Mouse (Mus musculus): Measurements from ENCODE around the gene Rp9. TPM values are rescaled to one million over a fixed set of nuclear protein-coding genes. Genes with fewer than 3 reads are reported as not detected.

Rp9 gene
- polyA plus RNA-seq, 1 experiment from 2014 or later = 66.2 TPM

- Histone ChIP-seq H3K4me3 (no peak overlapping the region), H3K9me3 (replicated peaks) (no peaks in the 10 kb centered on the region), H3K36me3 (ENCODE audit: poor library complexity, severe bottlenecking) (no peaks in the 10 kb centered on the region), H3K27ac (no peak overlapping the region), H3K4me1 (0 out of 2 replicates have a peak, but pooled peaks cover 3% of the 10 kb centered on the region), H3K27me3 (no peaks in the 10 kb centered on the region), H3K4me2 (no peak overlapping the region), H3K9ac (no peak overlapping the region)
- no peak for ATAC-seq
- WGBS = 95% methylated on average over 12 of the region's 12 CpGs
These were observed 15.2 kb upstream of the Rp9 start for GRCm38 (mm10) chr9:22484562-22485308.

- no peaks in the 10 kb centered on the region for H3K9me3 ChIP-seq (replicated peaks)
- H3K9ac ChIP-seq = no peak overlapping the region
- no peak overlapping the region for H3K4me3 ChIP-seq
- H3K27me3 ChIP-seq = no peaks in the 10 kb centered on the region
- 94% methylated on average over 8 of the region's 8 CpGs for WGBS
- no peaks in the 10 kb centered on the region for H3K36me3 ChIP-seq (ENCODE audit: poor library complexity, severe bottlenecking)
- no peak for ATAC-seq
- 0 out of 2 replicates have a peak, but pooled peaks cover 3% of the 10 kb centered on the region for H3K4me1 ChIP-seq
- no peak overlapping the region for H3K4me2 ChIP-seq
- H3K27ac ChIP-seq = no peak overlapping the region
These were observed 14.5 kb upstream of the Rp9 start for GRCm38 (mm10) chr9:22483866-22484561.

- H3K4me1 ChIP-seq = peaks cover 12% of the 10 kb centered on the region
- H3K4me3 ChIP-seq = no peak overlapping the region
- ATAC-seq = no peak
- H3K4me2 ChIP-seq = no peak overlapping the region
- H3K9ac ChIP-seq = no peak overlapping the region
- no peaks in the 10 kb centered on the region for H3K9me3 ChIP-seq (replicated peaks)
- H3K36me3 ChIP-seq (ENCODE audit: poor library complexity, severe bottlenecking) = no peaks in the 10 kb centered on the region
- no peak overlapping the region for H3K27ac ChIP-seq
- WGBS = 92% methylated on average over 8 of the region's 8 CpGs
- H3K27me3 ChIP-seq = no peaks in the 10 kb centered on the region
These were observed 9.4 kb upstream of the Rp9 start for GRCm38 (mm10) chr9:22478946-22479345.

- Histone ChIP-seq H3K9me3 (replicated peaks) (no peaks in the 10 kb centered on the region), H3K4me2 (peak overlapping the region; percentile 83), H3K36me3 (ENCODE audit: poor library complexity, severe bottlenecking) (no peaks in the 10 kb centered on the region), H3K27me3 (no peaks in the 10 kb centered on the region), H3K9ac (peak overlapping the region; percentile 67), H3K27ac (no peak overlapping the region), H3K4me3 (peak overlapping the region; percentile 60), H3K4me1 (peaks cover 12% of the 10 kb centered on the region)
- 4% methylated on average over 10 of the region's 10 CpGs for WGBS
- ATAC-seq = no peak
These were observed 6.7 kb upstream of the Rp9 start for GRCm38 (mm10) chr9:22476265-22476664.

GRCm38 (mm10) chr9:22475424-22475868 is 5.9 kb upstream of the Rp9 start, which contains the start of gene Bbs9:
Bbs9 (plus strand) TSS chr9:22475715.
- H3K4me3 ChIP-seq = peak within 1 kb of the TSS; percentile 60
- H3K36me3 ChIP-seq (ENCODE audit: poor library complexity, severe bottlenecking) = no peaks in the 10 kb centered on the region
- peaks cover 12% of the 10 kb centered on the region for H3K4me1 ChIP-seq
- peak within 1 kb of the TSS; percentile 62 for H3K27ac ChIP-seq
- WGBS = under 1% methylated on average over 25 of the region's 25 CpGs
- peak within 1 kb of the TSS; percentile 67 for H3K9ac ChIP-seq
- ATAC-seq = peak; percentile 100
- H3K9me3 ChIP-seq (replicated peaks) = no peaks in the 10 kb centered on the region
- H3K27me3 ChIP-seq = no peaks in the 10 kb centered on the region
- H3K4me2 ChIP-seq = peak within 1 kb of the TSS; percentile 83

- H3K27ac ChIP-seq = no peak overlapping the region
- no peak overlapping the region for H3K9ac ChIP-seq
- H3K4me3 ChIP-seq = no peak overlapping the region
- H3K27me3 ChIP-seq = no peaks in the 10 kb centered on the region
- ATAC-seq = no peak
- H3K9me3 ChIP-seq (replicated peaks) = no peaks in the 10 kb centered on the region
- H3K36me3 ChIP-seq (ENCODE audit: poor library complexity, severe bottlenecking) = peaks cover 13% of the 10 kb centered on the region
- 76% methylated on average over 8 of the region's 8 CpGs for WGBS
- H3K4me1 ChIP-seq = peaks cover 10% of the 10 kb centered on the region
- H3K4me2 ChIP-seq = no peak overlapping the region
These were observed 664 bp downstream of the Rp9 start for GRCm38 (mm10) chr9:22468899-22469259.

GRCm38 (mm10) chr9:22468170-22468898 is 1.2 kb downstream of the Rp9 start:
- 3% methylated on average over 43 of the region's 43 CpGs for WGBS
- peak overlapping the region; percentile 91 for H3K27ac ChIP-seq
- H3K4me3 ChIP-seq = peak overlapping the region; percentile 88
- peaks cover 13% of the 10 kb centered on the region for H3K36me3 ChIP-seq (ENCODE audit: poor library complexity, severe bottlenecking)
- peak overlapping the region; percentile 94 for H3K9ac ChIP-seq
- H3K4me2 ChIP-seq = peak overlapping the region; percentile 85
- peaks cover 10% of the 10 kb centered on the region for H3K4me1 ChIP-seq
- no peaks in the 10 kb centered on the region for H3K9me3 ChIP-seq (replicated peaks)
- peak; percentile 92 for ATAC-seq
- no peaks in the 10 kb centered on the region for H3K27me3 ChIP-seq

GRCm38 (mm10) chr9:22467371-22468169 is 2.0 kb downstream of the Rp9 start:
- peak overlapping the region; percentile 91 for H3K27ac ChIP-seq
- ATAC-seq = peak; percentile 75
- peak overlapping the region; percentile 88 for H3K4me3 ChIP-seq
- peaks cover 10% of the 10 kb centered on the region for H3K4me1 ChIP-seq
- H3K4me2 ChIP-seq = peak overlapping the region; percentile 85
- no peaks in the 10 kb centered on the region for H3K9me3 ChIP-seq (replicated peaks)
- WGBS = under 1% methylated on average over 73 of the region's 73 CpGs
- peak overlapping the region; percentile 94 for H3K9ac ChIP-seq
- peaks cover 13% of the 10 kb centered on the region for H3K36me3 ChIP-seq (ENCODE audit: poor library complexity, severe bottlenecking)
- H3K27me3 ChIP-seq = no peaks in the 10 kb centered on the region

GRCm38 (mm10) chr9:22466212-22466611 is 3.3 kb downstream of the Rp9 start:
- H3K9me3 ChIP-seq (replicated peaks) = no peaks in the 10 kb centered on the region
- ATAC-seq = no peak
- no peak overlapping the region for H3K4me2 ChIP-seq
- no peak overlapping the region for H3K27ac ChIP-seq
- H3K4me3 ChIP-seq = no peak overlapping the region
- peaks cover 27% of the 10 kb centered on the region for H3K36me3 ChIP-seq (ENCODE audit: poor library complexity, severe bottlenecking)
- peaks cover 10% of the 10 kb centered on the region for H3K4me1 ChIP-seq
- no peak overlapping the region for H3K9ac ChIP-seq
- WGBS = 93% methylated on average over 5 of the region's 5 CpGs
- H3K27me3 ChIP-seq = no peaks in the 10 kb centered on the region

GRCm38 (mm10) chr9:22461946-22462345 is 7.6 kb downstream of the Rp9 start:
- WGBS = 87% methylated on average over 3 of the region's 3 CpGs
- Histone ChIP-seq H3K4me3 (no peak overlapping the region), H3K36me3 (ENCODE audit: poor library complexity, severe bottlenecking) (peaks cover 47% of the 10 kb centered on the region), H3K27ac (no peak overlapping the region), H3K27me3 (no peaks in the 10 kb centered on the region), H3K4me1 (peaks cover 5% of the 10 kb centered on the region), H3K4me2 (no peak overlapping the region), H3K9ac (no peak overlapping the region), H3K9me3 (replicated peaks) (no peaks in the 10 kb centered on the region)
- no peak for ATAC-seq

GRCm38 (mm10) chr9:22457142-22457835 is 12.3 kb downstream of the Rp9 start:
- WGBS = 90% methylated on average over 11 of the region's 11 CpGs
- Histone ChIP-seq H3K4me3 (no peak overlapping the region), H3K4me2 (no peak overlapping the region), H3K9me3 (replicated peaks) (no peaks in the 10 kb centered on the region), H3K27me3 (no peaks in the 10 kb centered on the region), H3K27ac (no peak overlapping the region), H3K9ac (no peak overlapping the region), H3K36me3 (ENCODE audit: poor library complexity, severe bottlenecking) (peaks cover 77% of the 10 kb centered on the region), H3K4me1 (no peaks in the 10 kb centered on the region)
- no peak for ATAC-seq

All from forebrain, embryonic 13.5 days (tissue).